Mouse (Mus musculus) C2C12 (cell line): ENCODE data around the gene Ror1. TPM values are rescaled to one million over a fixed set of nuclear protein-coding genes. Genes with fewer than 3 reads are reported as not detected.

Source experiments
- H3K27me3 ChIP-seq: one replicate; pipeline ENCODE4 v1.6.1; 2011; ENCODE audit not compliant: control insufficient read depth, insufficient read depth, insufficient read length
- H3K36me3 ChIP-seq: one replicate; pipeline ENCODE4 v1.6.1; 2011; ENCODE audit not compliant: control insufficient read depth, insufficient read depth
- H3K4me3 ChIP-seq: one replicate; pipeline ENCODE4 v1.5.1; 2011; ENCODE audit warnings: mild to moderate bottlenecking, control low read depth; ENCODE audit not compliant: poor library complexity, insufficient read depth, severe bottlenecking
- H3K79me2 ChIP-seq: one replicate; pipeline ENCODE4 v1.6.1; 2011; ENCODE audit not compliant: control insufficient read depth, insufficient read depth
- H3K79me3 ChIP-seq: one replicate; pipeline ENCODE4 v1.6.1; 2011; ENCODE audit warnings: low read depth, control low read depth
- H3ac ChIP-seq: one replicate; pipeline ENCODE3; 2011; ENCODE audit warnings: low read depth; ENCODE audit not compliant: control insufficient read depth, insufficient read length
- CEBPB ChIP-seq: IDR thresholded peaks from one replicate; pipeline ENCODE4 v1.6.1; 2011; ENCODE audit warnings: low read depth, mild to moderate bottlenecking, control low read depth, moderate library complexity
- CTCF ChIP-seq: IDR thresholded peaks from one replicate; pipeline ENCODE4 v1.5.1; 2011; ENCODE audit not compliant: control insufficient read depth, insufficient read depth, insufficient read length
- FOSL1 ChIP-seq: IDR thresholded peaks from one replicate; pipeline ENCODE4 v1.8.0; 2011; ENCODE audit warnings: mild to moderate bottlenecking, low read length; ENCODE audit not compliant: poor library complexity, insufficient read depth, severe bottlenecking
- MAX ChIP-seq: IDR thresholded peaks from one replicate; pipeline ENCODE4 v1.6.1; 2011; ENCODE audit warnings: mild to moderate bottlenecking, control low read depth
- MYOD1 ChIP-seq: IDR thresholded peaks from one replicate; pipeline ENCODE4 v1.6.1; 2011; ENCODE audit warnings: low read depth; ENCODE audit not compliant: control insufficient read depth, insufficient read length
- MYOG ChIP-seq: IDR thresholded peaks from one replicate; pipeline ENCODE4 v1.6.1; 2011; ENCODE audit not compliant: control insufficient read depth, insufficient read length; ENCODE audit errors: extremely low read depth
- USF1 ChIP-seq: IDR thresholded peaks from one replicate; pipeline ENCODE4 v1.6.1; 2011; ENCODE audit warnings: low read depth, mild to moderate bottlenecking, control low read depth, moderate library complexity
- polyA plus RNA-seq: library from polyadenylated mRNA; unstranded; fragments of >200 nt; fragmentation: generic; extraction: Trizol; gene quantifications from one replicate; pipeline ENCODE4 v1.2.1, GENCODE M21; 2012; ENCODE audit warnings: missing spikeins

The Ror1 gene
- polyA plus RNA-seq, 1 experiment: 0.04 TPM

DNA sequence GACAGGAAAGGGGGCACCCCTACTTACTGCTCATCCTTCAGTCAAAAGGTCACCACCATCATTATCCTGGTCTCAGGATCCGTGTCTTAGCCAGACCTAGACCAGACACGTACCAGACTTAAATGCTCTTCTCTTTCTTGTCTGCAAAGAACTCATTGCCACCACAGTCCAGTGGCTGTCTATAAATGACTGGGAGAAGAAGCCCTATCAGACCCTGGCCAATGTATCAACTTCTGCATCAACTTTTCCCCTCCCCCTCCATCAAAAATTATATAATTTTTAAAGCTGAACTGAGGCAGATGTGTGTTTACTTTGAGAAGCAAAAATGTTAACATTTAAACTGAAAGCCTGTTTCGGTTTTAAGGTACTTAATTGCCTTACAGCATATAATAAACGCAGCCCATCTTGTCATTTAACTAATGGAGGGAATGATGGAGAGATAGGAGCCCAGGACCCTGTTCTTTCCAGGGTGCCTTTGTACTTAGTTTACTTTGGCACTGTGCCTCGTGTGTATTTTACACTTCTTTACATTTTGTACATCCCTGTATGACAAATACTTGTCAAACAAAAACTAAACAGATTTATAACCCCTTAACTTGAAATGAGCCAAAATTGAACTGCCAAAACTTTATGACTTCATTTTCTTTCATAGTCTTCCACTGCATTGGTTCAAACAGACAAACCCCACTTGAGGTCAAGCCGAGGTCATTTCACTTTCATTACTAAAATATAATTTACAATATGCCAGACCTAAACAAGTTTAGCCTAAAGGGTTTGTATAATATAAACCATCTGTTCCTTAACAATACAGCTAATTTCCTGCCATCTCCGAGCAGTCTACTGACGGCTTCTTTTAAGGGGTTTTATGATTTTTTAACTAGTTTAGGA, 339.9 kb downstream of the Ror1 start:
- Histone ChIP-seq H3K36me3 (no peaks in the 10 kb centered on the region), H3K27me3 (no peaks in the 10 kb centered on the region), H3K79me3 (no peaks in the 10 kb centered on the region), H3ac (no peak overlapping the region), H3K79me2 (no peaks in the 10 kb centered on the region), H3K4me3 (no peak overlapping the region)
- TF ChIP-seq MYOG (no peak), CTCF (no peak), MAX (no peak)

DNA sequence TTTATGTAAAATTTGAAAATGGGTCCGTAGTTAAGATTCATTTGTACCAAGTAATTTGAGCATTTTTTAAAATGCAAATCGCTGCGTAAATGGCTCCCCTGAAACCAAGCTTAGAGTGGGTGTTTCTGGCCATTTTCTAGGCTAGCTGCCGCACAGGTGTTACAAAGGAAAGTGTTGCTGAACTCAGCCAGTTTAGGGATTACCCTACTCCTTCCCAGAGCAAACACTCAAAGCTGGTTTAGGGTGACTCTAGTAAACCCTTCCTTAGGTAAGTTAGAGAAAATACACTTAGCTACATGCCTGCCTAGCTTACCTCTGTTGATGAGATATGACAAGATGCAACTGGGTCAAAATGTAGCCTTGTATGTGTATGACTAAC, 340.6 kb downstream of the Ror1 start:
- TF ChIP-seq CEBPB (no peak), CTCF (no peak), MYOG (no peak), USF1 (no peak), FOSL1 (no peak), MAX (no peak), MYOD1 (no peak)
- H3K36me3 ChIP-seq: no peaks in the 10 kb centered on the region

DNA sequence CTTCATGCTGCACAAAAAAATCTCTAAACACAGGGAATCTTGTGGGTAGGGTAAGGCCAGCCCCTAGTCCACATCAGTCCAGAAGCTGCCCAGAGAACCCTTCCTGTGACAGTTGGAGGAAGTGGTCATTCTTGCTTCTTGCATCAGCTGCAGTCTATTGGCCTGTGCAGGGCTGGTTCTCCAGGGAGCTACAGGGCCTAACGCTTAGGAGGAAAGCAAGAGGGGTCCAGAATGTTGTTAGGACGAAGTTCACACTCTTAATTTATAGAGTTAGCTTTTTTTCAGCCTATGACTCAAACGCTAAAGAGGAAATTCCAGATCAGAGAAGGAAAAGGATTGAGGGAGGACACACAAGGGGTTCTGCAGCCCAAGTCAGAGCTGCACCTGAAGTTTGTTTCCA, 351.3 kb downstream of the Ror1 start:
- no peaks in the 10 kb centered on the region for H3K79me2 ChIP-seq
- no peaks in the 10 kb centered on the region for H3K27me3 ChIP-seq
- no peak for TF ChIP-seq USF1
- no peak for TF ChIP-seq FOSL1
- no peak for TF ChIP-seq CEBPB
- TF ChIP-seq CTCF: no peak
- no peak for TF ChIP-seq MYOG
- no peak for TF ChIP-seq MAX
- TF ChIP-seq MYOD1: no peak
- no peaks in the 10 kb centered on the region for H3K79me3 ChIP-seq
- no peak overlapping the region for H3K4me3 ChIP-seq
- no peaks in the 10 kb centered on the region for H3K36me3 ChIP-seq
- H3ac ChIP-seq: no peak overlapping the region

More for the DNA sequence above, 340.6 kb downstream of the Ror1 start:
- no peak overlapping the region for H3K4me3 ChIP-seq
- no peak overlapping the region for H3ac ChIP-seq
- no peaks in the 10 kb centered on the region for H3K79me3 ChIP-seq
- no peaks in the 10 kb centered on the region for H3K27me3 ChIP-seq
- no peaks in the 10 kb centered on the region for H3K79me2 ChIP-seq

DNA sequence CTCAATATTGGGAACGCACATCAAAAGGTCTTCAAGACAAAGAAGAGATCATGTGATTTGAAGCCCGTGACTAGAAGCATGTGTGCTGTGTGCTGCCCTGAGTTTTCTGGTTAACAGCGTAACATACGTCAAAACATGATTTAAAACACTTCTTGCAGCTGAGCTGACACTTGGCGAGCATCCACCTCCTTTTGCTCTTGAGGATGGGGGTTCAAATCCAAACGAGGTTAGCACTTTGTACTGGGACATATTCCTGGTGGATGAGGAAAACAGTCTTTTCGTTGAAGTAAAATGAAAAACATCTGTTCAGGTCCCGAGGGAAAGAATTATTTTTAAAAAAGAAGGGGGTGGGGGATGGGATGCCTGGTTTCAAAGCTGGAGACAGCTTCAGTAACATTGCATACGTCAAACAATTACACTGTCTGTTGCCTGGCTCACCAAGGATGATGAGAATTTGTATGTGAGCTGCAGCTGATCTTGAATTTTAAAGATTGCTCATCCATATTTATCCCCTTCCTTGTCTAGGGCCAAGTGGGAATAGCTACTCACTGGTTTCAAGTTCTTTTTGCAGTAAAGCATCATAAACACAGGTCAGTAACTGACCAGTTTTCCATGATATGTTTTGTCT, 367.0 kb downstream of the Ror1 start:
- no peak overlapping the region for H3ac ChIP-seq

DNA sequence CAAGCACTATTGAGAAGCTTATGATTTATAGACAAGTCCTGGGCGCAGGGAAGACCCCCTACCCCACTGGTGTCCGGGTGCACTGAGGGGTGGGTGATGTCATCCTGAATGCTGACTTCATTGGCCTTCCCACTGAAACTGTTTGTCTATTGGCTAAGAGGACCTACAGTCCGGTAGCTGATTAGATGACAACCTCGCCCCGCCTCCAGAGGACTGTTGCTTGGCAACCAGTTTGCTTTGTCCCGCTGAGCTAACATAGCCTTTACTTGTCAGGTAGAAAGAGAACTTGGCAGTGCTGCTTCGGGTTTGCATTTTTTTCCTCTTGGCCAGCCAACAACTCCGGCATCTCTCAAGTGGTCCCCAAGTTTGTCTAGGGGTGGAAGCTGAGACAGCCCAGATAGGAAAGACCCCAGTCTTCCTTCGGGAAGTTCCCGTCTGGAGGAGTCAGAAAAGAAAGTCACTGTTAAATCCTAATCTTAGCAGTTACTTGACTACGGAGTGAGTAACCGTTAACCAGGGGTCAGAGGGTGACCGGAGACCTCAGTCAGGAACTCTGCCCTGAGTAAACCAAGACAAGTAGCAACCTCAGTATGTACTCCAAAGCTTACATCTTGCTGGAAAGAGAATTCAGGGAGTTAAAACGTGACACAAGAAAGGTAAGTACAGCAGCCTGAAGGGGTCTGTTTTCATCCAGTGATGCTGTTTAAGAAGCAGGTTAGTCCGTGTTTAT, 383.2 kb downstream of the Ror1 start, which contains the start of gene Ube2u:
Ube2u (plus strand) TSS at position 258 of the 730 bp plus-strand sequence.
- H3K79me2 ChIP-seq: no peaks in the 10 kb centered on the region
- H3K36me3 ChIP-seq: no peaks in the 10 kb centered on the region
- TF ChIP-seq MYOG: no peak
- TF ChIP-seq MAX: no peak
- no peak for TF ChIP-seq MYOD1
- TF ChIP-seq USF1: no peak
- TF ChIP-seq CEBPB: no peak
- TF ChIP-seq CTCF: no peak
- TF ChIP-seq FOSL1: no peak
- H3K27me3 ChIP-seq: no peaks in the 10 kb centered on the region
- H3K4me3 ChIP-seq: no peak within 1 kb of the TSS
- H3K79me3 ChIP-seq: no peaks in the 10 kb centered on the region
- no peak within 1 kb of the TSS for H3ac ChIP-seq

More for the DNA sequence above, 367.0 kb downstream of the Ror1 start:
- TF ChIP-seq CTCF (no peak), MYOG (no peak), CEBPB (no peak), USF1 (no peak), MAX (no peak), FOSL1 (no peak), MYOD1 (no peak)
- Histone ChIP-seq H3K79me2 (no peaks in the 10 kb centered on the region), H3K27me3 (no peaks in the 10 kb centered on the region), H3K4me3 (no peak overlapping the region), H3K79me3 (no peaks in the 10 kb centered on the region), H3K36me3 (no peaks in the 10 kb centered on the region)
